Mouse (Mus musculus) stomach, embryonic 14.5 days (tissue): ENCODE measurements around the gene Atg2a. TPM values are rescaled to one million over a fixed set of nuclear protein-coding genes. Genes with fewer than 3 reads are reported as not detected.
A peak's percentile ranks its signal among the peaks of the same experiment; 100 is the strongest.
"Not testable (repeated sequence)": the region's sequence is repeated elsewhere in the genome, so short reads cannot be mapped to it uniquely, and the experiment has no call there.

Source experiments
- ATAC-seq: fragments of 200-750 bp; cut with Nextera tagmentation; 2 replicates; pipeline ENCODE4 v1.8.0; 2017; ENCODE audit warnings: low read depth, moderate TSS enrichment; ENCODE audit not compliant: insufficient number of reproducible peaks, insufficient read depth, low FRiP score
- H3K27ac ChIP-seq: fragments of 300-500 bp; sonication (generic); 2 replicates; pipeline ENCODE4 v1.5.1; 2014; ENCODE audit warnings: mild to moderate bottlenecking, low read length, moderate library complexity, mixed read lengths
- H3K27me3 ChIP-seq: fragments of 300-500 bp; sonication (generic); 2 replicates; pipeline ENCODE4 v1.6.1; 2014; ENCODE audit warnings: low read length, control low read depth, mixed read lengths; ENCODE audit not compliant: control insufficient read depth, insufficient read depth
- H3K36me3 ChIP-seq: fragments of 300-500 bp; sonication (generic); 2 replicates; pipeline ENCODE4 v1.6.1; 2014; ENCODE audit warnings: mild to moderate bottlenecking, control low read depth, low read length, moderate library complexity, mixed read lengths; ENCODE audit not compliant: control insufficient read depth, insufficient read depth
- H3K4me1 ChIP-seq: fragments of 300-500 bp; sonication (generic); 2 replicates; pipeline ENCODE4 v1.6.1; 2014; ENCODE audit warnings: low read length, control low read depth, mixed read lengths; ENCODE audit not compliant: control insufficient read depth, insufficient read depth
- H3K4me2 ChIP-seq: fragments of 300-500 bp; sonication (generic); replicated peaks from 2 replicates; pipeline ENCODE4 v1.6.1; 2014; ENCODE audit warnings: low read depth, low read length, control low read depth
- H3K4me3 ChIP-seq: fragments of 300-500 bp; sonication (generic); 2 replicates; pipeline ENCODE4 v1.5.1; 2014; ENCODE audit warnings: low read depth, low read length, control low read depth
- H3K9ac ChIP-seq: fragments of 300-500 bp; sonication (generic); replicated peaks from 2 replicates; pipeline ENCODE4 v1.6.1; 2014; ENCODE audit warnings: low read depth, mild to moderate bottlenecking, control low read depth, low read length, moderate library complexity, mixed read lengths
- H3K9me3 ChIP-seq: fragments of 300-500 bp; sonication (generic); 2 replicates; pipeline ENCODE4 v1.6.1; 2016; ENCODE audit warnings: low read depth, low read length, control low read depth; ENCODE audit not compliant: control insufficient read depth
- WGBS: fragments of 180-500 bp; shearing (Covaris S2); extraction: QIAGEN DNeasy Blood & Tissue Kit; methylation state at CpG from one replicate; pipeline ENCODE4 v1.1.7; 2014; 5-methylcytosine and 5-hydroxymethylcytosine counted together
- polyA plus RNA-seq: library from polyadenylated mRNA; unstranded; fragments of >200 nt; fragmentation: Nextera tagmentation; extraction: Ambion mirVana; gene quantifications from 2 replicates; pipeline ENCODE4 v1.2.1, GENCODE M21; 2014

The Atg2a gene
- polyA plus RNA-seq, 1 experiment from 2014 or later = 10.4 TPM

DNA sequence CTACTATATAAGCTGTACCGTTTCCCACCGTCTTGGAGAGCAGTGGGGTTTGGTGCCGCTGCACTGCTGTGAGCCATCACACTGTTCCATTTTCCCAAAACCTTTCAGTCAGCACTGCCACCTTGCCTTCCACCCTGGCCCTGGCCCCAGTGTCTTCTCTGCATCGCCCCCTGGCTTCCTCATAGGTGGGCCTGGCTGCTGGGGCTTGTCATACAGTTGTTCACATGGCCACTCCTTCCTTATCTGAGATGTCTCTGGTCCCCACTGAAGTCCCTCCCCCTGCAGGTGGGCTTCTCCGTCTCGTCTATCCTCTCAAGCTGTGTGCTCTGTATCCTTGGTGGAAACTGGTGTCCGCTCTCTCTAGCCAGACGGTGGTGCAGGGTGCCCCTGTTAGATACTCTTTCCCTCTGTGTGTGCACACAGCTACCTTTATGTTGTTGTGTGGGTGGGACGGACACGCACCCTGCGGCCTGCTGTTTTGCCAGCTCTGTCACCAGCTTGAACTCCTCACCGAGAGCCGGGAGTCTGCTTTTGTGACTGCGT, 48.3 kb downstream of the Atg2a start:
- Histone ChIP-seq H3K4me1 (peaks cover 11% of the 10 kb centered on the region; the same call in 1 of the 2 replicates), H3K4me3 (no peak overlapping the region), H3K36me3 (peaks cover 10% of the 10 kb centered on the region), H3K27me3 (no peaks in the 10 kb centered on the region), H3K27ac (no peak overlapping the region), H3K9ac (no peak overlapping the region), H3K9me3 (no peaks in the 10 kb centered on the region), H3K4me2 (no peak overlapping the region)
- WGBS = 90% methylated on average over 14 of the region's 14 CpGs
- ATAC-seq = no peak

DNA sequence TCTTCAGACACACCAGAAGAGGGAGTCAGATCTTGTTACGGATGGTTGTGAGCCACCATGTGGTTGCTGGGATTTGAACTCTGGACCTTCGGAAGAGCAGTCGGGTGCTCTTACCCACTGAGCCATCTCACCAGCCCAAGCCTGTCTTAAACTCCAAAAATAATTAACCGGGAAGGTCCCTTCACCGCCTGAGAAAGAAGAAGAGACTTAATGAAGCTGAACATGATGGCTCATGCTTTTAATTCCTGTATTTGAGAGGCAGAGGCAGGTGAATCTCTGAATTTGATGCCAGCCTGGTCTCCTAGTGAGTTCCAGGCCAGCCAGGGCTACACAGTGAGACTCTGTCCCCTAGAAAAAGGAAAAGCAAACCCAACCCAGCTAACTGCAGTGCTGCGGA, 49.2 kb downstream of the Atg2a start:
- 91% methylated on average over 5 of the region's 6 CpGs for WGBS
- H3K27ac ChIP-seq = peak overlapping the region; percentile 33; the same call in 1 of the 2 replicates

DNA sequence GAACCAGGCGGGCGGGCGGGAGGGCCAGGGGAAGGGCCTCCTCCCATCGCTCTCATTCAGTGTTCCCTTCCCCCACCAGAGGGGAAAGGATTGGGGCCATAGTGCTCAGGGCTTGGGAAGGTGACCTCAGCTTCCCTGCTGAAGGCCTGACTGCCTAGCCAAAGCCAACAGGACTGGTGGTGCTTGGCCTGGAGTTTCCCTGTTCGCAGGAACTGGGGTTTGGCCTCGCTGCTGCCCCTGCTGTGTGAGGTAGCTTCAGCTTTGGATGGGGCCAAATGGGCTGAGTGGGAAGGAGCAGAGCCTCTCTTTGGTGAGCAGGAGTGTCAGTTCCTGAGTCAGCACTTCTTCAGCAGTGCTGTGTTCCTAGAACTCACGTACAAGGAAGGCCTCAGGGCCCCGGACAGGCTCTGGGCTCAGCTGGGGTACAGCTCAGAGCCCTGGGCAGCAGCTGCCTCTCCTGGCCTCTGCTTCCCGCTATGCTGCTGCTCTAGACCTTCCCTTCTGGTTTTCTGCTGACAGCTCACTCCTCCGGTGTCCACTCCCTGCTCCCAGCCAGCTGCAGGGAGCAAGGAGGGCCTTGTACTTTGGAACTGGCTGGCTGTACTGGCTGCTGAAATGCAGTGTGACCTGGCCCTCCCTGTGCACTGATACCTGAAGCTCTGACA, 49.8 kb downstream of the Atg2a start:
- 61% methylated on average over 10 of the region's 10 CpGs for WGBS
- Histone ChIP-seq H3K4me2 (no peak overlapping the region), H3K27me3 (no peaks in the 10 kb centered on the region), H3K36me3 (peaks cover 17% of the 10 kb centered on the region), H3K4me3 (no peak overlapping the region), H3K9ac (no peak overlapping the region), H3K4me1 (no peaks in the 10 kb centered on the region), H3K9me3 (no peaks in the 10 kb centered on the region), H3K27ac (peak overlapping the region; percentile 33; the same call in 1 of the 2 replicates)
- peak; percentile 68 for ATAC-seq

More for the DNA sequence above, 49.2 kb downstream of the Atg2a start:
- H3K4me2 ChIP-seq, H3K9ac ChIP-seq, H3K27me3 ChIP-seq, H3K9me3 ChIP-seq, H3K4me3 ChIP-seq, H3K4me1 ChIP-seq, ATAC-seq: not testable (repeated sequence)
- peaks cover 15% of the 10 kb centered on the region for H3K36me3 ChIP-seq

DNA sequence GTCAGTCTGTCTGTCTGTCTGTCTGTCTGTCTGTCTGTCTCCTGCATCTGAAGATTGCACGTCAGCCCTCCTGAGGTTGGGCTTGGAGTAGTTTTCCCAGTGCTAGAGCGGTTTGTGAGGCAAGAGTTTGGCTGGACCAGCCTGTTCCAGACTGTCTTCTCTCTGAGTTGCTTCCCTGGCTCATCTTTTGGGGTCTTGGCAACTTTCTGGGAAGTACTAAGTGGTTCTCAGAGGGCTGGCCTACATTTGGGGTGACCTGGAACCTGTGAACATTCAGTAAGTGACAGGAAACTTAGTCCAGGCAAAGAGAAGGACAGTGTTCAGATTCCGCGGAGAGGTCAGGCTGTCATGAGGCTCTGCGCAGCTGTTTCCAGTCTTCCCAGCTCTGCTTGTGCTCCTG, 50.8 kb downstream of the Atg2a start:
- Histone ChIP-seq H3K9me3 (no peaks in the 10 kb centered on the region), H3K27me3 (no peaks in the 10 kb centered on the region), H3K4me1 (no peaks in the 10 kb centered on the region), H3K27ac (0 out of 2 replicates have a peak overlapping the region, but pooled peaks have one; percentile 1), H3K4me3 (no peak overlapping the region), H3K4me2 (no peak overlapping the region), H3K36me3 (peaks cover 19% of the 10 kb centered on the region), H3K9ac (no peak overlapping the region)
- 91% methylated on average over 5 of the region's 5 CpGs for WGBS
- no peak for ATAC-seq

DNA sequence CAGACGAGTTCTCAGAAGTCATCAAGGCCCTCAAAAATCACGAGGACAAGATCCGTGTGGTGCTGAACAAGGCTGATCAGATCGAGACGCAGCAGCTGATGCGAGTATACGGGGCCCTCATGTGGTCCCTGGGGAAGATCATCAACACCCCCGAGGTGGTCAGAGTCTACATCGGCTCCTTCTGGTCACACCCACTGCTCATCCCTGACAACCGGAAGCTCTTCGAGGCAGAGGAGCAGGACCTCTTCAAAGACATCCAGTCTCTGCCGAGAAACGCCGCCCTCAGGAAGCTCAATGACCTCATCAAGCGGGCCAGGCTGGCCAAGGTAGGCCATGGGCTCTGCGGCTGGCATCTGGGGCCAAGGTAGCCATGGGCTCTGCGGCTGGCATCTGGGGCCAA, 52.8 kb downstream of the Atg2a start:
- no peak for ATAC-seq
- Histone ChIP-seq H3K9me3 (no peaks in the 10 kb centered on the region), H3K4me1 (no peaks in the 10 kb centered on the region), H3K9ac (no peak overlapping the region), H3K27ac (no peak overlapping the region), H3K36me3 (peaks cover 28% of the 10 kb centered on the region), H3K4me2 (no peak overlapping the region), H3K27me3 (no peaks in the 10 kb centered on the region), H3K4me3 (no peak overlapping the region)
- WGBS = 94% methylated on average over 17 of the region's 17 CpGs

DNA sequence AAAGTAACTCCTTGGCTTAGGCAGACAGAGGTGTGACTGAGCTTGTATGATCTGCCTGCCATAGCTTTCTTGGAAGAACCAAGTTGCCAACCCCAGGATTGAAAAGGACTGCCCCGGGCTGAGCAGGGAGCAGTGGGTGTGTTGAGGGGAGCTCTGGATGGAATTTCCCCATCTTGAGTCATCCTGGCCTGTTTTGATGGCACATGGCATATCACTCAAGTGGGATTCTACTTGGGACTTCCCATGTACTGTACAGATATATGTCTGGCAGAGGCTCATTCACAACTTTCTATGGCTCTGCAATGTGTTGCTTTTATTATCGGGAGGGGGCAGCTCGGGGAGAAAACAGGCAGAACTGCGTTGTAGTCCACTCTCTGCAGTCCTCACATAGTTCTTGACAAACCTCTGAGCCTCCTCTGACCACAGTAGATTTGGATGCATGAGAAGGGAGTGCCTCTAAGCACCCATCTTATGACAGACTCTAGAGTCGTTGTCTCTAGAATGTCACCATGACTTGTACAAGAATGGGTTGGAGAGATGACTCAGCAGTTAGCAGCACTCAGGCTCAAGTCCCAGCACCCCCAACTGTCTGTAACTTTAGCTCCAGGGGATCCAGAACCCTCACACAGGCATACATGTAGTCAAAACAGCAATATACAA, 55.2 kb downstream of the Atg2a start:
- 91% methylated on average over 5 of the region's 5 CpGs for WGBS
- Histone ChIP-seq H3K9ac (no peak overlapping the region), H3K9me3 (no peaks in the 10 kb centered on the region), H3K36me3 (peaks cover 28% of the 10 kb centered on the region), H3K4me1 (no peaks in the 10 kb centered on the region), H3K4me2 (no peak overlapping the region), H3K27me3 (no peaks in the 10 kb centered on the region), H3K27ac (no peak overlapping the region), H3K4me3 (no peak overlapping the region)
- ATAC-seq = no peak

DNA sequence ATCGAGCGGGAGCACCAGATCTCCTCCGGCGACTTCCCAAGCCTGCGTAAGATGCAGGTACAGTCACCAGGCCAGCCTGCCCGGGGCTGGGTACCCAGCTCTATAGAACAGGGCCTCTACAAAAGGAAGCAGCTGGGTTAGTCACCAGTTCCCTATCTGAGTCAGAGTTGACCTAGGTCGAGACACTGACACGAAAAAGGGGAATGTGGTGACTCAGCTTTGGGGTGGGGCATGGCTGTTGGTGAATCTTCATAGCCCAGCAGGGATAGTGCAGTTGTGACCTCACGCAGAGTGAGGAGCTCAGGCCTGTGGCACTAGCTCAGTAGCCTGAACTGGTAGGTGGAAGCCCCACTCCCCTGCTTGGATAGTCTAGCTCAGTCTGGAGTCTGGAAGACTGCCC, 56.2 kb downstream of the Atg2a start:
- Histone ChIP-seq H3K27me3 (no peaks in the 10 kb centered on the region), H3K4me3 (no peak overlapping the region), H3K27ac (no peak overlapping the region), H3K36me3 (peaks cover 28% of the 10 kb centered on the region), H3K4me1 (no peaks in the 10 kb centered on the region), H3K4me2 (no peak overlapping the region), H3K9me3 (no peaks in the 10 kb centered on the region), H3K9ac (no peak overlapping the region)
- 92% methylated on average over 9 of the region's 9 CpGs for WGBS
- no peak for ATAC-seq

DNA sequence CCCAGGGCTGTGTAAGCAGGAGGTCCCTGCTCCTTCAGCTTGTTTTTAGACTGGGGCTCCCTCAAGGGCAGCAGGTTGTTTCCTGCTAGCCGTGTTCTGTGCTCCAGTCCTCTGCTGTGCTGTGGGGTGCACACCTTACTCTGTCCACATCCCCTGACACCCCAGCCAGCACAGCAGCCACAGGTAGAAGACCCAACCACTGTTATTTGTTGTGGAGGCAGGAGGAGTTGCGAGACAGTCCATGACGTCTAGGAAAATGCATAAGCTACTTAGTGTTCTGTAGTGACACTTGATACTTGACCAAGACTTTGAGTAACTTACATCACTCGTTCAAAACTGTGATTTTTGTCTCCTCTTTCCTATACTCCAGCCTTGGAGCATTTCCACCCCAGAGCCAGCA, 57.5 kb downstream of the Atg2a start:
- H3K9ac ChIP-seq = no peak overlapping the region
- H3K36me3 ChIP-seq = peaks cover 28% of the 10 kb centered on the region
- H3K4me2 ChIP-seq = no peak overlapping the region
- no peak overlapping the region for H3K4me3 ChIP-seq
- no peaks in the 10 kb centered on the region for H3K27me3 ChIP-seq
- 78% methylated on average over 4 of the region's 4 CpGs for WGBS
- ATAC-seq = no peak
- H3K9me3 ChIP-seq = no peaks in the 10 kb centered on the region
- no peak overlapping the region for H3K27ac ChIP-seq
- H3K4me1 ChIP-seq = no peaks in the 10 kb centered on the region
